Mouse (Mus musculus) forelimb bud, embryonic 11.5 days (tissue): ENCODE data around the gene Nudcd3.

ENCODE experiments used
- DNase-seq: peaks from one replicate; pipeline ENCODE4 v3.0.0-alpha.2; 2012; ENCODE audit warnings: low read depth, low spot score

Nudcd3 gene

GRCm38 (mm10) chr11:6200087-6200569 is at the start of gene Nudcd3:
Nudcd3 (minus strand) TSS chr11:6200415.
- peak; percentile 86 for DNase-seq

- DNase-seq = no peak
Observed at GRCm38 (mm10) chr11:6244707-6245106, 44.5 kb upstream of the Nudcd3 start.

GRCm38 (mm10) chr11:6233025-6233424 is 32.8 kb upstream of the Nudcd3 start:
- no peak for DNase-seq

- DNase-seq = no peak
Observed at GRCm38 (mm10) chr11:6230012-6230411, 29.8 kb upstream of the Nudcd3 start, which contains the start of gene Npc1l1. Npc1l1 (minus strand) TSS chr11:6230143.

- DNase-seq = peak; percentile 7
Observed at GRCm38 (mm10) chr11:6224541-6225229, 24.5 kb upstream of the Nudcd3 start.

GRCm38 (mm10) chr11:6222187-6222586 is 22.0 kb upstream of the Nudcd3 start:
- DNase-seq = no peak

GRCm38 (mm10) chr11:6219967-6220366 is 19.8 kb upstream of the Nudcd3 start:
- no peak for DNase-seq

- no peak for DNase-seq
Observed at GRCm38 (mm10) chr11:6218189-6218896, 18.1 kb upstream of the Nudcd3 start.

GRCm38 (mm10) chr11:6216834-6217233 is 16.6 kb upstream of the Nudcd3 start:
- DNase-seq = peak; percentile 5

GRCm38 (mm10) chr11:6208158-6208557 is 7.9 kb upstream of the Nudcd3 start:
- no peak for DNase-seq

- no peak for DNase-seq
Observed at GRCm38 (mm10) chr11:6207090-6207489, 6.9 kb upstream of the Nudcd3 start.

GRCm38 (mm10) chr11:6200570-6200969 is 355 bp upstream of the Nudcd3 start:
- no peak for DNase-seq

GRCm38 (mm10) chr11:6199410-6200086 is 667 bp downstream of the Nudcd3 start, which contains the start of gene A730071L15Rik:
A730071L15Rik (plus strand) TSS chr11:6200029.
- no peak for DNase-seq

GRCm38 (mm10) chr11:6198449-6198848 is 1.8 kb downstream of the Nudcd3 start:
- DNase-seq = no peak

- DNase-seq = no peak
Observed at GRCm38 (mm10) chr11:6196780-6197179, 3.4 kb downstream of the Nudcd3 start.

GRCm38 (mm10) chr11:6187878-6188277 is 12.3 kb downstream of the Nudcd3 start:
- DNase-seq = peak; percentile 86

GRCm38 (mm10) chr11:6187399-6187798 is 12.8 kb downstream of the Nudcd3 start:
- no peak for DNase-seq

GRCm38 (mm10) chr11:6184202-6184935 is 15.8 kb downstream of the Nudcd3 start:
- DNase-seq = no peak

GRCm38 (mm10) chr11:6183246-6183645 is 17.0 kb downstream of the Nudcd3 start:
- DNase-seq = no peak

- no peak for DNase-seq
Observed at GRCm38 (mm10) chr11:6180811-6181399, 19.3 kb downstream of the Nudcd3 start.

- DNase-seq = no peak
Observed at GRCm38 (mm10) chr11:6179194-6179593, 21.0 kb downstream of the Nudcd3 start.
